In the genomic region with DNA sequence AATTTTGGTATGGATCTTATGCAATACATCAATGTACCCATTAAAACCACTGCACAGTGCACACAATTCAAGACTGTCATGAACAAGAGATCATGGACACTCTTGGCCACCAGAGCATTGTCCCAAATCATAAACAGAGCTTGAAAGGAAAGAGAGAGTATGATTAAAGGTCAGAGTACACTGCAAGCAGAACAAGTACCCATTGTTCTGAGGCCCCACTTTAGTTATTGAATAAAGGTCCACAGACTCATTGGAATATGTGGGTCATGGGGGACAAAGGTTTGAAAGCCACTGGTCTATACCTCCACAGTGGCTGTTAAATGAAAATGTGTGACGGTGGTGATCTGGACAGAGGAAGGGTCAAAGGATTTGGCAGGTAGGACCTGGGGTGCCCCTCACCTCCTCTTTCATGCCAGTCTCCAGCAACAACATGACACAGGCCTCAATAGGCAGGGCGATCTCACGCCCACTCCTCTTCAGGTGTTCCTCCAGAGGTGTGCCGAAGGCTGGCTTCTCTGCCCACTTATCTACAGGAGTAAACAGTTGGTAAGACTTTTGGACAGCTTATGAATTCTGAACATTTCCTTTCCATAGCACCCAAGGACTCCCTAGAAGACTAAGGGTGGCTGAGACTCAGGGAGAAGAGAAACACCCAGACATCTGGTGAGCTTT, we compare ENCODE assay signal across 27 mouse cellular contexts.
DNase-seq lines count a peak whose midpoint lies in the region; ATAC-seq and TF ChIP-seq lines count a peak whose summit lies in the region.
"Had no signal": no experiment of that assay in that cellular context is flagged by ENCODE, and none has a peak within 500 bp of the region (broad histone marks: within the 10 kb centered on the region; RNA-seq: fewer than 3 reads in every experiment).

No protein-coding gene starts in this region.

- TF ChIP-seq CTCF in intestine, postnatal 0 days (IDR thresholded peaks at IDR 0.05; ENCODE audit: low read depth), result no peak

- no peak overlapping the region for H3K4me2 ChIP-seq in kidney, embryonic 14.5 days (replicated peaks; ENCODE audit: low read depth, low read length)
- H3K4me2 ChIP-seq in intestine, embryonic 15.5 days (replicated peaks), result no peak overlapping the region
- H3K4me2 ChIP-seq in intestine, postnatal 0 days (replicated peaks; ENCODE audit: low read depth), result no peak overlapping the region
- H3K4me2 ChIP-seq: embryonic facial prominence, embryonic 13.5 days; embryonic facial prominence, embryonic 15.5 days; forebrain, embryonic 12.5 days had no signal

- no peaks in the 10 kb centered on the region for H3K4me1 ChIP-seq in kidney, embryonic 14.5 days (ENCODE audit: control insufficient read depth, insufficient read depth, low read length)
- H3K4me1 ChIP-seq in intestine, embryonic 15.5 days (replicated peaks), result no peaks in the 10 kb centered on the region
- H3K4me1 ChIP-seq in intestine, postnatal 0 days (replicated peaks; ENCODE audit: control insufficient read depth, insufficient read depth, low read length), result no peaks in the 10 kb centered on the region
- H3K4me1 ChIP-seq: embryonic facial prominence, embryonic 13.5 days; embryonic facial prominence, embryonic 15.5 days; forebrain, embryonic 10.5 days; forebrain, embryonic 12.5 days had no signal

- peak; percentile 7 for DNase-seq in kidney, adult 9 months
- no peak for DNase-seq in testis, postnatal 10 days (ENCODE audit: low spot score)
- DNase-seq in heart, adult 11 months, result no peak
- DNase-seq: adrenal gland, adult 8-10 months; adrenal gland, postnatal 14 days; adrenal gland, postnatal 36 days; B cell, adult 2 months; cerebellum, adult 11-12 months; cerebellum, adult 8-10 months; cerebellum, adult 9-11 months; cerebellum, postnatal 36 days; embryo, embryonic 11 days had no signal

- WGBS in kidney, embryonic 14.5 days, result 92% methylated on average over 4 of the region's 4 CpGs
- 72% methylated on average over 4 of the region's 4 CpGs for WGBS in intestine, embryonic 15.5 days
- WGBS in intestine, postnatal 0 days, result 60% methylated on average over 4 of the region's 4 CpGs

- ATAC-seq in kidney, embryonic 14.5 days (ENCODE audit: low FRiP score, low TSS enrichment), result no peak
- peak; percentile 87 for ATAC-seq in intestine, embryonic 15.5 days
- ATAC-seq in intestine, postnatal 0 days, result peak; percentile 92
- ATAC-seq: activated CD4-positive, CD25-positive, alpha-beta regulatory T cell, adult 4 months; CD4-positive, CD25-positive, alpha-beta regulatory T cell, adult 4 months; forebrain, embryonic 14.5 days; forebrain, embryonic 16.5 days; Patski had no signal

- H3K9ac ChIP-seq in kidney, embryonic 14.5 days (ENCODE audit: low read depth, low read length), result no peak overlapping the region
- no peak overlapping the region for H3K9ac ChIP-seq in intestine, embryonic 15.5 days
- no peak overlapping the region for H3K9ac ChIP-seq in intestine, postnatal 0 days (ENCODE audit: low read depth, low read length)
- H3K9ac ChIP-seq: embryonic facial prominence, embryonic 13.5 days; embryonic facial prominence, embryonic 15.5 days; forebrain, embryonic 12.5 days had no signal

- no peak overlapping the region for H3K27ac ChIP-seq in kidney, embryonic 14.5 days (ENCODE audit: low read depth, low read length)
- no peak overlapping the region for H3K27ac ChIP-seq in intestine, embryonic 15.5 days
- H3K27ac ChIP-seq in intestine, postnatal 0 days (ENCODE audit: low read depth, low read length), result peak overlapping the region; percentile 63
- H3K27ac ChIP-seq: embryonic facial prominence, embryonic 13.5 days; embryonic facial prominence, embryonic 15.5 days; forebrain, embryonic 10.5 days; forebrain, embryonic 12.5 days had no signal

- peaks cover 53% of the 10 kb centered on the region for H3K36me3 ChIP-seq in kidney, embryonic 14.5 days (ENCODE audit: control insufficient read depth, insufficient read depth, low read length)
- peaks cover 24% of the 10 kb centered on the region; the same call in 1 of the 2 replicates for H3K36me3 ChIP-seq in intestine, embryonic 15.5 days
- peaks cover 81% of the 10 kb centered on the region for H3K36me3 ChIP-seq in intestine, postnatal 0 days (ENCODE audit: control insufficient read depth, insufficient read depth)

- H3K27me3 ChIP-seq in kidney, embryonic 14.5 days (ENCODE audit: control insufficient read depth, insufficient read depth, low read length), result no peaks in the 10 kb centered on the region
- no peaks in the 10 kb centered on the region for H3K27me3 ChIP-seq in intestine, embryonic 15.5 days (replicated peaks)
- H3K27me3 ChIP-seq in intestine, postnatal 0 days (replicated peaks; ENCODE audit: control insufficient read depth, insufficient read depth, low read length), result no peaks in the 10 kb centered on the region
- H3K27me3 ChIP-seq: CH12.LX; embryonic facial prominence, embryonic 13.5 days; embryonic facial prominence, embryonic 15.5 days; forebrain, embryonic 12.5 days; Patski had no signal

- no peak overlapping the region for H3K4me3 ChIP-seq in kidney, embryonic 14.5 days (ENCODE audit: low read length)
- no peak overlapping the region for H3K4me3 ChIP-seq in intestine, embryonic 15.5 days (replicated peaks)
- no peak overlapping the region for H3K4me3 ChIP-seq in intestine, postnatal 0 days (ENCODE audit: low read depth, low read length)
- H3K4me3 ChIP-seq: embryonic facial prominence, embryonic 13.5 days; embryonic facial prominence, embryonic 15.5 days; erythroblast, embryonic 14.5 days; forebrain, embryonic 10.5 days; forebrain, embryonic 12.5 days had no signal

- no peaks in the 10 kb centered on the region for H3K9me3 ChIP-seq in kidney, embryonic 14.5 days (ENCODE audit: control insufficient read depth, low read length)
- no peaks in the 10 kb centered on the region for H3K9me3 ChIP-seq in intestine, embryonic 15.5 days
- H3K9me3 ChIP-seq in intestine, postnatal 0 days (ENCODE audit: control insufficient read depth), result no peaks in the 10 kb centered on the region
- H3K9me3 ChIP-seq: embryonic facial prominence, embryonic 13.5 days; embryonic facial prominence, embryonic 15.5 days; forebrain, embryonic 10.5 days; forebrain, embryonic 12.5 days; G1E had no signal
